ENCODE assay signal across 8 mouse cellular contexts in the genomic region with DNA sequence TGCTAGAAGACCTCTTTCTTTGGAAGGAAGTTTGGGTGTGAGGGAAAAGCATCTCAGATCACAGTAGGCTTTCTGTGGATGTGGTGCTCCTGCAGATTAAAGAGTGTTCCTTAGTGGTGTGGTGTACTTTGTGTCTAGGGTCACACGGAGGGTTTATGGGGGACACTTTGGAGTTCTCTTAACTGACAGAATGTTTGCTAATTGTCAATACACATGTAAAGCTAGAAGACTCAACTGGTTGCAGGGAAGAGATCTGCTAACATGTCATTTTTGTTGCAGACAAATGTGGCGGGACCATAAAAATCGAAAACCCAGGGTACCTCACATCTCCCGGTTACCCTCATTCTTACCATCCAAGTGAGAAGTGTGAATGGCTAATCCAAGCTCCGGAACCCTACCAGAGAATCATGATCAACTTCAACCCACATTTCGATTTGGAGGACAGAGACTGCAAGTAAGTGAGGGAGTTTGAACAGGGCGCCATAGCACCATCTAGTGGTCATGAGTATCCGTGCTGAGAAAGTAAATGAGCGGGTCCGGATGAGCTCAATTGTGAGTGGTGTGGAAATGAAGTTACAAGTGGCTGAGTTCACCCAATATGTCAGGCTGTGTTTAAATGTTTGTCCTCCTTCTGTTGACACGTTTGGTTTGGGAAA. TPM values are rescaled to one million over a fixed set of nuclear protein-coding genes. Genes with fewer than 3 reads are reported as not detected.
DNase-seq lines count a peak whose midpoint lies in the region; ATAC-seq and TF ChIP-seq lines count a peak whose summit lies in the region.

No protein-coding gene starts in this region.

- H3K36me3 ChIP-seq in hindbrain, embryonic 15.5 days = no peaks in the 10 kb centered on the region

- H3K4me1 ChIP-seq in hindbrain, embryonic 15.5 days (replicated peaks) = peaks cover 52% of the 10 kb centered on the region

- H3K4me2 ChIP-seq in hindbrain, embryonic 15.5 days = peak overlapping the region; percentile 100

- DNase-seq in Patski (ENCODE audit: low read depth, low spot score) = no peak
- DNase-seq in cerebellum, postnatal 14 days = peak; percentile 90 to 91
- DNase-seq in frontal cortex, postnatal 36 days (ENCODE audit: low spot score in 2 of 2) = peak; percentile 80 to 90
- DNase-seq in layer of hippocampus, postnatal 36 days = peak; percentile 77 to 84
- peak; percentile 71 to 87 for DNase-seq in lung, postnatal 4 days
- peak; percentile 83 for DNase-seq in right cerebral cortex, adult 18-20 months
- peak; percentile 29 for DNase-seq in urinary bladder, adult 2 months (ENCODE audit: low spot score)

- H3K4me3 ChIP-seq in hindbrain, embryonic 15.5 days = peak overlapping the region; percentile 78

- no peak for ATAC-seq in Patski
- peak; percentile 29; the same call in 1 of the 2 replicates for ATAC-seq in hindbrain, embryonic 15.5 days (ENCODE audit: low FRiP score, low read depth)

- in situ Hi-C loops in Patski (cut with MboI; ENCODE audit: low pct_unique_long_range_greater_than_20kb) = loop anchor here (5.0 to 10.0 kb wide), 4 partner anchors 129 to 926 kb away; no protein-coding TSS in a partner anchor

- WGBS in hindbrain, embryonic 15.5 days = 13% methylated on average over 11 of the region's 11 CpGs

- peak; percentile 95 for TF ChIP-seq CTCF in Patski (IDR thresholded peaks at IDR 0.05)

- peak overlapping the region; percentile 41 for H3K9ac ChIP-seq in hindbrain, embryonic 15.5 days

- POLR2A ChIA-PET in Patski (lab: Charles Lee) = interaction anchor here (1.1 to 1.3 kb wide), 2 partner anchors 155 to 205 kb away, joined by 3 read pairs; no protein-coding TSS in a partner anchor

- CTCF ChIA-PET in Patski (lab: Charles Lee) = interaction anchor here (0.7 to 2.1 kb wide), 25 partner anchors 16 to 1004 kb away, joined by 3 to 9 read pairs (median 3); no protein-coding TSS in a partner anchor

- no peaks in the 10 kb centered on the region for H3K27me3 ChIP-seq in Patski
- no peaks in the 10 kb centered on the region for H3K27me3 ChIP-seq in hindbrain, embryonic 15.5 days

- peak overlapping the region; percentile 42; the same call in 1 of the 2 replicates for H3K27ac ChIP-seq in hindbrain, embryonic 15.5 days (replicated peaks)

- no peaks in the 10 kb centered on the region for H3K9me3 ChIP-seq in hindbrain, embryonic 15.5 days

RNA-seq across cellular contexts. Expression of a gene that starts 4.7 kb away (rescaled TPM):
- polyA plus RNA-seq in Patski (2021) = 132 TPM
- 74.5 and 75.1 TPM in 2 replicates for polyA plus RNA-seq in hindbrain, embryonic 15.5 days (2015; fragmentation: Nextera tagmentation; extraction: Ambion mirVana)
- 100 to 1,000 TPM; 109 to 121 TPM for total RNA-seq in layer of hippocampus, postnatal 36 days (2021)
- 23.4 and 28.1 TPM in 2 replicates for polyA plus RNA-seq in urinary bladder, adult 2 months (2012; rRNA removed)
